Mouse (Mus musculus) kidney, adult 10 weeks (tissue): ENCODE measurements around the gene Fam57a. TPM values are rescaled to one million over a fixed set of nuclear protein-coding genes. Genes with fewer than 3 reads are reported as not detected.

Source experiments
- polyA plus RNA-seq: library from polyadenylated mRNA; stranded (reverse); fragments of 350-450 nt; fragmentation: Illumina TruSeq; extraction: RNeasy Lipid Tissue Mini Kit (QIAGEN cat#74804); gene quantifications from one replicate; pipeline ENCODE4 v1.2.3, GENCODE M21; 2014; ENCODE audit warnings: low read depth, low replicate concordance

The Fam57a gene
- 3.7 TPM for polyA plus RNA-seq

DNA sequence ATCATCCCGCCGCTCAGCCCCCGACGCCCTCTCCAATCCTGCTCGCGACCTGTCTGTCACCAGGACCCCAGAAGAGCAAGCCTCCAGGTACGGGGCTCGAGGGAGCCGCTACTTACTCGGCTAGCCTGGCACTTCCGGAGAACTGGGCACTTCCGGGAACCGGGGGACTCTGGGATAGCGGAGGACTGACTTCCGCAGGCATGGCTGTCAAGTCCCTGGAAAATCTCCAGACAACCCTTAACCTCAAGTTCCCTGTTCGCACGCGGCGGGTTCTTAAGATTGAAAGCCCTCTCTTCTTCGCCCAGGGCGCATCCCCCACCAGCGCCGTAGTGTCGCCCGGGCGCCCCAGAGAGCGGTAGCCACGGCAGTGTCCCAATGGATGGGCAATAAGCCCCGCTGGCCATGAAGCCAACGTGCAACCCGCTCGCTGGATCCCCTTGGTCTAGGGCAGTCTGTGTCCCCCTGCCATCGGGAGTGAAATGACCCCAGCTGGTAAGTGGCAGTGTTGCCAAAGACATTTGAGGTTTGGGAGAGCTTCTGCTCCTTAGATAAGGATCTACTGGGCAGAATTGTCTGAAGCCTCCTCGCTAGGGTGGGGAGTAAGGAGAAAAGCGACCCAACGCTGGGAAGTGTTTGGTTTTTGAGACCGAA lies at the start of gene Fam57a, which contains the start of gene Vps53:
Gene Fam57a, plus strand, starts transcription at position 177 of the 651 bp plus-strand sequence.
Gene Vps53, minus strand, starts transcription at position 153 of the 651 bp plus-strand sequence.

DNA sequence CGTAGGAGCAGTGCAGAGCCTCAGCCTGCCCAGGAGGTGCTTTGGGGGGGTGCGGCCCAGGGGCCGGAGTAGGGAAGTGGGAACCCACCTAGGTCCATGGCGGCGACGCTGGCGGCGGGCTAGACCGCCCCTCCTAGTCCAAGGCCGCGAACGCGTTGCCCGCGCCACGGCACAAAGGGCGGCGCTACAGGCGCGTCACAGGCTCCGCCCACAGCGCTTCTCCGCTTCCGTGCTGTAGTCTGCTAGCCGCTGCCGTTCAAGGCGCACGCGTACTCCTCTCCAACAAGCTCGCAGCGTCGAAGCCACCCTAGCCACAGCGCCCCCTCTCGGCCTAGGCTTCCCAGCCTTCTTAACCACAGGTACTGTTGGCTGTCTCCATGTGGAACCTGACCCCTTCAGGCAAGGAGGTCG lies 37.9 kb downstream of the Fam57a start, which contains the start of the genes Dbil5 and Gemin4:
Gene Dbil5, plus strand, starts transcription at position 219 of the 411 bp plus-strand sequence.
Gene Gemin4, minus strand, starts transcription at position 275 of the 411 bp plus-strand sequence.

GRCm38 (mm10) chr11:76242901-76243810 lies 63.7 kb downstream of the Fam57a start, which contains the start of the genes Mrm3 and Glod4:
Gene Mrm3 (plus strand): TSS chr11:76243715.
Gene Glod4 (minus strand): TSS chr11:76243725.

Other genes with a start within 250 kb of the Fam57a start
- gene Rph3al, start 241.2 kb upstream of the Fam57a start, polyA plus RNA-seq = 2.3 TPM
- gene 1700016K19Rik, start 179.8 kb upstream of the Fam57a start, polyA plus RNA-seq = not detected
- 21.2 TPM for gene Rflnb, start 151.9 kb upstream of the Fam57a start, polyA plus RNA-seq
- 61.5 TPM for gene Vps53, start within 50 bp of the Fam57a start, polyA plus RNA-seq
- 1.0 TPM for gene Dbil5, start 37.9 kb downstream of the Fam57a start, polyA plus RNA-seq
- 1.6 TPM for gene Gemin4, start 38.0 kb downstream of the Fam57a start, polyA plus RNA-seq
- 2.9 TPM for gene Mrm3, start 64.0 kb downstream of the Fam57a start, polyA plus RNA-seq
- 147 TPM for gene Glod4, start 64.1 kb downstream of the Fam57a start, polyA plus RNA-seq
- gene Nxn, start 219.5 kb downstream of the Fam57a start, polyA plus RNA-seq = 3.2 TPM
- 9.5 TPM for gene Timm22, start 227.3 kb downstream of the Fam57a start, polyA plus RNA-seq